Mouse (Mus musculus): Measurements from ENCODE around the gene Slc38a3.
A peak's percentile ranks its signal among the peaks of the same experiment; 100 is the strongest.

The Slc38a3 gene

GRCm38 (mm10) chr9:107617461-107617860 is 51.9 kb downstream of the Slc38a3 start:
- DNase-seq = no peak

- DNase-seq = no peak
Measured at GRCm38 (mm10) chr9:107615035-107615434, 54.3 kb downstream of the Slc38a3 start.

DNA sequence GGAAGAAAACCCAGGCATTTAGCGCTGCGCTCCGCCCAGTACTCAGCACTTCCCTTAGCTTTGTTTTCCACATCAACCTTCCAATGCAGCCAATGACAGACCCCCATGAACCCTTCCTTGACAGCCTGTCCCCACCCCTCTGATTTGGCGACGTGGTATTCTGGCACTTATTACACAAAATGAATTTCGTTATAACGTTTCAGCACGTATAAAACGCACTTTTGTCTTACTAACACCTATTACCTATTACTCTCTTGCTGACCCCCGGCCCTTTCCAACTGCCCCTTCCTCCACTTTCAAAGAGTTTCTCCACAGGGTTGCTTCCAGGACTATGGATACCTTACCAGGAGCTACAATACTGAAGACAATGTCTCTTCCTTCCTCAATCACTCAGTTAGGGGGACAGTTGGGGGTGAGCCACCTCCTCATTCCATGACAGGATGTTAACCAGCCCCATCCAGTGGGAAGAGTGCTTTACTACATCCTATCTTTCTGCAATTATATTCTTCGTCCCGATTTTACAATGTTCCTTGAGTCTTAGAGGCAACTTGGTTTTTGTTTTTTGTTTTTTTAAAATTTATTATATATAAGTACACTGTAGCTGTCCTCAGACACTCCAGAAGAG is 56.3 kb downstream of the Slc38a3 start:
- DNase-seq = no peak

DNA sequence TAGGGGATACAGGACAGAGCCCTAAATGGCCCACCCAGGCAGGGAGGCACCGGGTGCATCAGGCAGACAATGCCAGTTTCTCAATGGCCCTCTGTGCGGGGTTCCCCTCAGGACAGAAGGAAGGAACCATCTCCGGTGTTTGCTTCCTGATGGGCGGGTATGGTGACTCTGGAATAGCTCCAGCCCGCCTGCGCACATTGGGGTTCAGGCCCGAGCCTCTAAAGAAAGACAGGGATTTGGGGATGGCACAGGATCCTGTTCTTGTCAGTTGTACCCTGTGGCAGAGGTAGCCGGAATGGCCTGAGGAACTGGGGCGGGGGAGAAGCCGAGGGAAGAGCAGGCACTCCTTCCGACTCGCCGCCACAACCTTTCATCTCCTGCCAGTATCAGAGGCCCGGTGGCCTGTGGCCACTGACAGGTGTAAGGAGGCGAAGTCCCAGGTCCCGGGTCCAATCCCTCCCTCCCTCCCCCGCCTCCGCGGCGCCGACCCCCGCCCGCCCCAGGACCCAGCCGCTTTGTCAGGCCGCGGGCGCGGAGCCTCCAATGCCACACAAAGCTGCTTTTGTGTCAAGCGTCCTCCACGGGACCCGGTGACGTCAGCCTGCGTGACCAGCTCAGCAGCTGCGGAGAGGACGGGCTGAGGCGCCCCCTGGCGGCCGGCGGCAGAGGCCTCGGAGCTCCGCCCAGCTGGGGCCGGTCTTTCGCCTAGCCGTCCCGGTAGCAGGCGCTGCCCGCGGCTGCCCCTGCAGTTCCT is 57.0 kb downstream of the Slc38a3 start:
- DNase-seq = peak; percentile 99 to 100

DNA sequence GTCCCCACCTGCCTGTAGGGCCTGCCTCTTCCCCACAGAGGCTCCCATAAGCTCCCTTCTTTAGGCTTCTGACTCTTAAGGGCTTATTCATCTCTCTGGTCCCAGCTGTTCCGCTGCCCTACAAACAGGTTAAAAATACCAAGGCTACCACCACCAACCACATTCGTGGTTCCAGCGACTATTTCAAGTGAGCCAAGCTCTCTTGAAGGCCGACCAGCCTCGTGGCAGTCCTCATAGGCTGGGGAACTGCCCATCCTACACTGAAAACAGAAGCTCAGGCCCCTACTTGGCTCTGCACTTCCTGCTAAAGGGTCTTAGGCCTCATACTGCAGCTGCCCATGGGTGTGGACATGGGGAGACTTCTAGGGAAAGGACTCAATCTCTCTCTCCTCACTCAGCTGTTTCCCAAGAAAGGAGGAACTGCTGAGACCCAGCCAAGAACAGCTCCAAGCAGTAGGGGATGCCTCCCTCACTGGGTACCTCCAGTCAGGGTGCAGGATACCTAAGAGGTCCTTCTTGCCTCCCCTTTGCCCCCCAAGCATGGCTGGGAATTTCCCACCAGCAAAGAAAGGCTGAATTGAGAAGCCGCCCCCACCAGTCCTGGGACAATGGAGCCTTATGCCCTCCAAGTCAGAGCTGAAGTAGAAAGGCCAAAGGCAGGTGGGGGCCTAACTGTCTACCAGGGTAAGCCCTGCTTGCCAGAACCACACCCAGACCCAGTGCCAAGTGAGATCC is 57.7 kb downstream of the Slc38a3 start:
- peak in 1 of 2 experiments; percentile 30 for DNase-seq

DNA sequence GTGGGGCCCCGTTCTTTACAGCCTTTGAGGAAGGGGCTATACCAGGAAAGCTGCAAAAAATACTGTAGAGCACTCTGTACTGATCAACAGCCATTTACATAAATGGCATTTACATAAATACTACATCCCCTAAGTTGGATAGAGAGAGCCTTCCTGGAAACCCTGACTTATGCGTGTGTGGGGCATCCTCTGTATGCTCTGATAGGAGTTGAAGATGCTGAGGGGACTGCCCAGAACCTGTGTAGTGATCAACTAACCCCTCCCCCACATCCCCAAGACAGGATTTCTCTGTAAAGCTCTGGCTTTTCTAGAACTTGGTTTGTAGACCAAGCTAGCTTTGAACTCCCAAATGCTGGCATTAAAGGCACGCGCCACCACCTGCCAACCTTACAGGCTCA is 59.9 kb downstream of the Slc38a3 start:
- no peak for DNase-seq

- peak; percentile 49 to 73 for DNase-seq
Measured at GRCm38 (mm10) chr9:107608741-107609432, 60.4 kb downstream of the Slc38a3 start, which contains the start of gene Sema3b. Sema3b (minus strand) TSS chr9:107609229.

DNA sequence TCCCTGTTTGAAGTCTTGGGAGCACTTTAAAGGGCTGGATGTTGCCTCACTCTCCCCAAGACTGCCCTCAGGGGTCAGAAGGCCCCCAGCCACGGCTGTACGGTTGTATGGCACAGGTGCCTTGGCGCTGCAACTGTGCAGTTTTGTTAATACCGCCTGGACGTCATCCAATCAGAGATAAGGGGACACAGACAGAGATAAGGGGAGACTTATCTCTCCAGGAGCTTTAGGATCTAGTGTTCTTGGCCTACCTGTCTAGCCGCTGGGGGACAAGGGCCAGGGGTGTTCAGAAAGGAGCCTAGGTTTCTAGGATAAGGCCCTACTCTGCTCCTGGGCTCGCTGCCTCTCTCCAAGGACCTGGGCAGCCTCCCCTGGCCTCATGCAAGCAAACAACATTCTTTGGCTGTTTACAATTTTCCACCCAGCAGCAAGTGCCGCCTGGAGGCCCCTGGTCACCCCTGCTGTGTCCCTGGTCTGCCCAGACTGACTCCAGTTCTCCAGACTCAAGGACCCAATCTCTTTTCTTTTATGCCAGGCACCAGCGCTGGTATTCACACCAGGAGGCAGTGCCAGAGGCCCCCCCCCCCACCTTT is 61.6 kb downstream of the Slc38a3 start:
- peak; percentile 52 to 77 for DNase-seq

DNA sequence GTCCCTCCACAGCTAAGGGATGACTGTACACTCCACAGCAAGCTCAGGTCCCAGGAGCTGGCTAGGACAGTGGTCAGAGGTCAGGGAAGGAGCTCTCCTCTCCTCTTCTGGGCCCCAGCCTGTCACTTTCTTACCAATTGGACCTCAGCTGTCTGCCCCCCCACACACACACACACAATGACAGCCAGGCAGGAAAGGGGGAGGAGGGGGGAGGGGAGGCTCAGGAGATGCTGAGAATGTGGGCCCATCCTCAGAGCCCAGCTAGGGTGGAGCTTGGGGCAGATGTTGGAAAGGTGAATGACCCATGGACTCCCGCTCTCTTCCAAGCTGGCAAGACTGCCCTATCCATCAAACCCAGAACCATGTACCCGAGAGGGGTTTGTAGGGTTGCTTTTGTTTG is 62.3 kb downstream of the Slc38a3 start:
- DNase-seq = no peak

- DNase-seq = peak; percentile 54 to 67
Measured at GRCm38 (mm10) chr9:107606591-107606990, 62.7 kb downstream of the Slc38a3 start.

DNA sequence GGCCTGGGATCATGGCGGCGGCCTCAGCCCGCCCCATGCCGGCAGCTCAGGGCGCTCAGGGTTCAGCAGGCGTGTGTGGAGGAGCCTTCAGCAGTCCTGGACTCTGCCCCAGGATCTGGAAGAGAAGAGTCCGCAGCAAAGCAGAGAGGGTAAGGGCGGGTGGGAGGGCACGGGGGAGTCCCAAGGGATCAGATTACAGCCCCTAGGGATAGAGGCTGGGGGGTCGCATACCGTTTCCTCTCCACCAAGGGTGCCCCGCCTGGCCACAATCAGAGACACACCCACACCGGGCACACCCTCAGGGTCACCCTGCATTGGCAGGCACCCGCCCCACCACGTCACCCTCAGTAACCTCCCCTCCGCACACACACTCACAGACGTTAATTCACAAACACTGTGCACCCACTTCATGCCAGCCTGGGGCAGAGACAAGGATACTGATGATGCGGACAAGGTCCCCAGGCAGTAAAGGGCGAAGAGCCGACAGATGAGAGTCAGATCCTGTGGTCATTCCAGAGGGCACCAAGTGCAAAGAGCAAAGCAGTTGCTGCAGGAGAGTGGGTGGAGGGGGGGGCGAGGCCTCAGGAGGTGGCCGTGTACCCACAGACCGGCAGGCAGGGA is 64.2 kb downstream of the Slc38a3 start:
- DNase-seq = peak; percentile 74 to 80

DNA sequence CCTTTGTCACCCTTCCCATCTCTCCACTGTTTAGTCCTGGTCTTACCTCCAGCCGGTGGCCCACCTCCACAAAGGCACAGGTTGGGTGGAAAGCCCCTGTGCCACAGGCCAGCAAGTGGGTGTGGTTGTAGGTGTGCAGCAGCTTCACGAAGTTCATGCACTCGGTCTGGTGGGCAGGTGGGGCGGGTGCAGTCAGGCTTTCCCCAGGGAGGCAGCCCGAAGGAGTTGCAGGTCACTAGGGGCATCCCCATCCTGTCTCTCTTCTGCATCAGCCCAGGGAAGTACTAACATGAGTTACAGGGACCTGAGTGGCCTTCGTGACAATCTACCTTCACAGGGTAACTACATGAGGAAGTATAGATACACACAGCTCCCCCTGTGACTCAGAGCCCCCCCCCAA is 66.1 kb downstream of the Slc38a3 start:
- no peak for DNase-seq

GRCm38 (mm10) chr9:107602068-107602648 is 67.2 kb downstream of the Slc38a3 start:
- DNase-seq = peak; percentile 90 to 95

GRCm38 (mm10) chr9:107601275-107601674 is 68.1 kb downstream of the Slc38a3 start:
- DNase-seq = no peak

- peak in 1 of 2 experiments; percentile 47 for DNase-seq
Measured at GRCm38 (mm10) chr9:107600745-107601144, 68.6 kb downstream of the Slc38a3 start.
